Mouse (Mus musculus) lung, postnatal 0 days (tissue): ENCODE results near the gene Gucy2c.

Experiments used
- CTCF ChIP-seq: IDR thresholded peaks from 2 replicates; pipeline ENCODE4 v1.5.1; 2016; ENCODE audit warnings: antibody characterized with exemption, mild to moderate bottlenecking
- EP300 ChIP-seq: IDR thresholded peaks from 2 replicates; pipeline ENCODE4 v1.6.1; 2016; ENCODE audit warnings: antibody characterized with exemption, mild to moderate bottlenecking, control low read depth

GRCm38 (mm10) chr6:136723171-136723570 is 58.4 kb downstream of the Gucy2c start:
- TF ChIP-seq CTCF, result no peak
- TF ChIP-seq EP300, result no peak
